Mouse (Mus musculus): ENCODE data around the gene Kbtbd6. TPM values are rescaled to one million over a fixed set of nuclear protein-coding genes. Genes with fewer than 3 reads are reported as not detected.
"Not testable (repeated sequence)": the region's sequence is repeated elsewhere in the genome, so short reads cannot be mapped to it uniquely, and the experiment has no call there.

Kbtbd6 gene
- polyA plus RNA-seq, 1 experiment from 2014 or later, result 2.3 TPM

DNA sequence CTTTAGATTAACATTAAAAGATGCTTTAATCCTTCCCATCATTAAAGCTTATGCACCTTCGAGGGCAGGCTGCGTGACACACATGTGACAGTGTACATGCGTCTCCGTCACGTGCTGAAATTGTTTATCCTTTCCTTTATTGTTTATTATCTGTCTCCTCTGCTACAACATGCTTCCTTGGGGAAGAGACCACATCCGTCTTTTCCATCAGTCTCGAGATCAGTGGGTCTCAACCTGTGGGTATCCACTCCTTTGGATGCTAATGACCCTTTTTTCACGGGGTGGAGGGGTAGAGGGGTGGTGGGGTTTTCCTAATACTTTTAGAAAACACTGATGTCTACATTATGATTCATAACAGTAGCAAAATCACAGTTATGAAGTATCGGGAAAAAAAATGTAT lies 7.0 kb upstream of the Kbtbd6 start:
- Histone ChIP-seq H3K27ac (peak overlapping the region; percentile 80), H3K9me3 (peaks cover 4% of the 10 kb centered on the region; the same call in 1 of the 2 replicates), H3K27me3 (no peaks in the 10 kb centered on the region), H3K9ac (replicated peaks) (no peak overlapping the region), H3K4me2 (replicated peaks) (peak overlapping the region; percentile 54), H3K36me3 (no peaks in the 10 kb centered on the region), H3K4me3 (replicated peaks) (peak overlapping the region; percentile 33), H3K4me1 (replicated peaks) (peaks cover 18% of the 10 kb centered on the region)
- WGBS, result 69% methylated on average over 9 of the region's 9 CpGs
- ATAC-seq, result peak; percentile 55

DNA sequence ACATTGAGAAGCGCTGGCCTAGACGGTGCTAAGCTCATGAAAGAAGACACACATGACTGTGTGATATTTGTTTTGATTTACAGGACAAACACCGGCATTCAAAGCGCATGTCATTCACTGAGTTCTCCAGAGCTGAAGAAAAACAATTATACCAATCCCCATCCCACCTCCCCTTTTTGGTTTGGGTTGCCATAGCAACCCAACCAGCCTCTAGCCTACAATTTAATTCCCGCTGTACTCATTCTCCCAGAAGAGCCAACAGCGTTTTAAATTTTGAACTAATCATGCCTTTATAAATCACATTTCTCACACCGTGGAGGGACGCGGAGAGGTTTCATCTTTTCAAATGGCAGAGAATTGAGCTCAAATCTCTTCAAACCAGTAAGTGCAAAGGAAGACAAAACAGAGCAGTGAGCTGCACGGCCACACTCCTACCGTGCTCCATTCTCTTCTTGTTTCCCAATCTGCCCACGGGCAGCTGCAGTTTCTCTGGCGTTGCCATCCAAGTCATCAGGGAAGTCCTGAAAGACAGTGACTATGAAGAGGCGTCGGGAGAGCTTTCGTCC lies 6.5 kb upstream of the Kbtbd6 start:
- Histone ChIP-seq H3K4me2 (replicated peaks) (peak overlapping the region; percentile 54), H3K9me3 (no peaks in the 10 kb centered on the region), H3K27ac (peak overlapping the region; percentile 80), H3K4me3 (replicated peaks) (peak overlapping the region; percentile 33), H3K27me3 (no peaks in the 10 kb centered on the region), H3K9ac (replicated peaks) (peak overlapping the region; percentile 51), H3K36me3 (no peaks in the 10 kb centered on the region), H3K4me1 (replicated peaks) (peaks cover 18% of the 10 kb centered on the region)
- ATAC-seq, result peak; percentile 88
- 10% methylated on average over 16 of the region's 16 CpGs for WGBS

DNA sequence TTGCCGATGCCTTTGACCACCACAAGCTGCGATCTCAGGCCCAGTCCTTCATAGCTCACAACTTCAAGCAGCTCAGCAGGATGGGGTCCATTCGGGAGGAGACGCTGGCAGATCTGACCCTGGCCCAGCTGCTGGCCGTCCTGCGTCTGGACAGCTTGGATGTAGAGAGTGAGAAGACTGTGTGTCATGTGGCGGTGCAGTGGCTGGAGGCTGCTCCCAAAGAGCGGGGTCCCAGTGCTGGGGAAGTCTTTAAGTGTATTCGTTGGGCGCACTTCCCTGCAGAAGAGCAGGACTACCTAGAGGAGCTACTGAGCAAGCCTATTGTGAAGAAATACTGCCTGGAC lies 928 bp downstream of the Kbtbd6 start:
- WGBS, result 91% methylated on average over 7 of the region's 10 CpGs
- not testable (repeated sequence) for H3K9ac ChIP-seq (replicated peaks); H3K4me2 ChIP-seq (replicated peaks)

DNA sequence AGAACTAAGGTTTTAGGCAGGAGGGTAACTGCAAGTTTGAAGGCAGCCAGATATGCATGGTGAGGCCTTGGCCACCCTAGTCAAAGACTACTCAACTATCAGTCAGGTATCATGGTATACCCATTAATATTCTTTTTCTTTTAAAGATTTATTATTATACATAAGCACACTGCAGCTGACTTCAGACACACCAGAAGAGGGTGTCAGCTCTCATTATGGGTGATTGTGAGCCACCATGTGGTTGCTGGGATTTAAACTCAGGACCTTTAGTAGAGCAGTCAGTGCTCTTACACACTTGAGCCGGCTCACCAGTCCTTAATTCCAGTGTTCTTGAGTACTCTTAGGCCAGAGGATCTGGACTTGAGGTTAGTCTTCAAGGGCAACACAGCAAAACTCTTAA lies 8.8 kb downstream of the Kbtbd6 start:
- 93% methylated on average over 1 of the region's 1 CpGs for WGBS
- ATAC-seq, result no peak
- peaks cover 41% of the 10 kb centered on the region for H3K36me3 ChIP-seq

More for the DNA sequence above, 928 bp downstream of the Kbtbd6 start:
- ATAC-seq, result peak; percentile 41; the same call in 1 of the 2 replicates
- not testable (repeated sequence) for H3K27ac ChIP-seq; H3K4me3 ChIP-seq (replicated peaks); H3K9me3 ChIP-seq; H3K36me3 ChIP-seq; H3K4me1 ChIP-seq (replicated peaks); H3K27me3 ChIP-seq

DNA sequence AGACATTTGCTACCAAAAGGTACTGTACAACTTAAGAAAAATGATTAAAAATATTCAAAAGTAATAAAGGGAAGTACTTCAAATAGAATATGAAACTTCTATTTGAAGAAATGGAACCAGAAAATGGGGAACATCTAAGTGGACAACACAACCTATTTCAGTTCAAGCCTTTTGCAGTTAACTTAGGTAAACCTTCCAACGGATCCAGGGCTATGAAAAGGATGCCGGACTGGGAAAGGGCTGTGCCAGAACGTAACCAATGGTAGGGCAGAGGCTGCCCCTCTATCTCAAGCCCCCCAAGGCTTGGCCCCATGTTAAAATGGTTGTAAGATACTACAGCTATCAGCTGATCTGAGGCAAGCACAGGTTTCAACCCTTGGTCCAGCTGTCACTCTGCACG lies 9.4 kb downstream of the Kbtbd6 start:
- Histone ChIP-seq H3K27me3 (no peaks in the 10 kb centered on the region), H3K36me3 (peaks cover 46% of the 10 kb centered on the region)

More for the DNA sequence above, 8.8 kb downstream of the Kbtbd6 start:
- Histone ChIP-seq H3K9me3 (no peaks in the 10 kb centered on the region), H3K27ac (no peak overlapping the region), H3K4me2 (replicated peaks) (no peak overlapping the region), H3K4me3 (replicated peaks) (no peak overlapping the region), H3K4me1 (replicated peaks) (no peaks in the 10 kb centered on the region), H3K27me3 (no peaks in the 10 kb centered on the region), H3K9ac (replicated peaks) (no peak overlapping the region)

DNA sequence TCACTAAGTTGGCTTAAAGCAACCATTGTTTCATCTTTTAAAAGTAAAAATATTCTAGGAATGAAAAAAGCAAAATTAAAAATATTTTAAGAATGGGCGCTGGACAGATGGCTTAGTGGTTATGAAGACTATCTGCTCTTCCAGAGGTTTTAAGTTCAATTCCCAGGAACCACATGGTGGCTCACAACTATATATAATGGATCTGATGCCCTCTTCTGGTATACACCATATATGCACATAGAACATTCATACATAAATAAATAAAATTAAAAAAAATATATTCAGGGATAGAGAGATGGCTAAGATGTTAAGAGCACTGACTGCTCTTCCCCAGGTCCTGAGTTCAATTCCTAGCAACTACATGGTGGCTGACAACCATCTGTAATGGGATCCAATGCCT lies 14.0 kb downstream of the Kbtbd6 start:
- 91% methylated on average over 1 of the region's 1 CpGs for WGBS
- Histone ChIP-seq H3K9ac (replicated peaks) (no peak overlapping the region), H3K4me2 (replicated peaks) (no peak overlapping the region), H3K27me3 (no peaks in the 10 kb centered on the region), H3K27ac (no peak overlapping the region), H3K9me3 (no peaks in the 10 kb centered on the region), H3K36me3 (peaks cover 75% of the 10 kb centered on the region), H3K4me1 (replicated peaks) (no peaks in the 10 kb centered on the region), H3K4me3 (replicated peaks) (no peak overlapping the region)
- no peak for ATAC-seq

More for the DNA sequence above, 9.4 kb downstream of the Kbtbd6 start:
- WGBS, result 91% methylated on average over 4 of the region's 4 CpGs
- Histone ChIP-seq H3K9me3 (no peaks in the 10 kb centered on the region), H3K4me3 (replicated peaks) (no peak overlapping the region), H3K4me1 (replicated peaks) (no peaks in the 10 kb centered on the region), H3K27ac (no peak overlapping the region), H3K4me2 (replicated peaks) (no peak overlapping the region), H3K9ac (replicated peaks) (no peak overlapping the region)
- ATAC-seq, result no peak

DNA sequence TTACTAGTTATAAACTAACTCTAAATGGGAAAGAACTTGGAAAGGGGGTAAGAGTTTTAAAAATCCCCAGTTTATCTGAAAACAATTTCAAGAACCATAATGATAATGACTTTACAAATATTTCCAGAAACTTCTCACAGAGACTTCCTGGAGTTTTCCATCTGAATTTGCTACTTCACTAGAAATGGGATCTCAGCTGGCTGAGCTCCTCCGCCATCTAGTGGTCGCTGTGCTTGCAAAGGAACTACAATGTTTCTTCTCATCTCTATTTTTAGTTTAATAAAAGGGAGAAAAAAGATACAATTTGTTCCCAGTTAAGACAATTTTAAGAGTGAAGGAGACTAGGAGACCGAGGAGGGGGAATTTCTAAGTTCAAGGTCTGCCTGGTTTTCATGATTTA lies 16.0 kb downstream of the Kbtbd6 start:
- H3K27ac ChIP-seq, result no peak overlapping the region
- WGBS, result 28% methylated on average over 3 of the region's 3 CpGs
- H3K9ac ChIP-seq (replicated peaks), result no peak overlapping the region
- H3K4me2 ChIP-seq (replicated peaks), result no peak overlapping the region
- H3K4me3 ChIP-seq (replicated peaks), result no peak overlapping the region
- ATAC-seq, result no peak
- H3K9me3 ChIP-seq, result no peaks in the 10 kb centered on the region
- no peaks in the 10 kb centered on the region for H3K4me1 ChIP-seq (replicated peaks)
- no peaks in the 10 kb centered on the region for H3K27me3 ChIP-seq
- peaks cover 79% of the 10 kb centered on the region for H3K36me3 ChIP-seq

DNA sequence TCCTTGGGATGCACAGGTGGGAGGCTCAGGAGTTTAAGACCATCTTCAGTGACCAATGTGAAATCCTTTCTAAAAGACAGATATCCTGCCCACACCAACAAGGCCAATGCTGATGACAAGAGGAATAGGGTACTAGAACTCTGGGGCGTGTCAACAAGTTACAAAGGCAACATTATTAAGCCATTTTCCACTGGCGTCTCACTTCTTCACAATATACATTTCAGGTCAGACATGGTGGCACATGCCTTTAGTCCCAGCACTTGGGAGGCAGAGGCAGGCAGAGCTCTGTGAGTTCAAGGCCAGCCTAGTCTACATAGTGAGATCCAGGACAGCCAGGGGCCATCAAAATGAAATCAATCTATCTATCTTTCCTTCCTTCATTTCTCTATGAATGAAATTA lies 21.7 kb downstream of the Kbtbd6 start:
- H3K4me2 ChIP-seq (replicated peaks), result no peak overlapping the region
- ATAC-seq, result no peak
- H3K27ac ChIP-seq, result no peak overlapping the region
- WGBS, result 87% methylated on average over 2 of the region's 2 CpGs
- H3K9ac ChIP-seq (replicated peaks), result no peak overlapping the region
- H3K4me3 ChIP-seq (replicated peaks), result no peak overlapping the region
- H3K4me1 ChIP-seq (replicated peaks), result peaks cover 4% of the 10 kb centered on the region; the same call in 1 of the 2 replicates
- H3K27me3 ChIP-seq, result no peaks in the 10 kb centered on the region
- no peaks in the 10 kb centered on the region for H3K9me3 ChIP-seq
- peaks cover 78% of the 10 kb centered on the region for H3K36me3 ChIP-seq

DNA sequence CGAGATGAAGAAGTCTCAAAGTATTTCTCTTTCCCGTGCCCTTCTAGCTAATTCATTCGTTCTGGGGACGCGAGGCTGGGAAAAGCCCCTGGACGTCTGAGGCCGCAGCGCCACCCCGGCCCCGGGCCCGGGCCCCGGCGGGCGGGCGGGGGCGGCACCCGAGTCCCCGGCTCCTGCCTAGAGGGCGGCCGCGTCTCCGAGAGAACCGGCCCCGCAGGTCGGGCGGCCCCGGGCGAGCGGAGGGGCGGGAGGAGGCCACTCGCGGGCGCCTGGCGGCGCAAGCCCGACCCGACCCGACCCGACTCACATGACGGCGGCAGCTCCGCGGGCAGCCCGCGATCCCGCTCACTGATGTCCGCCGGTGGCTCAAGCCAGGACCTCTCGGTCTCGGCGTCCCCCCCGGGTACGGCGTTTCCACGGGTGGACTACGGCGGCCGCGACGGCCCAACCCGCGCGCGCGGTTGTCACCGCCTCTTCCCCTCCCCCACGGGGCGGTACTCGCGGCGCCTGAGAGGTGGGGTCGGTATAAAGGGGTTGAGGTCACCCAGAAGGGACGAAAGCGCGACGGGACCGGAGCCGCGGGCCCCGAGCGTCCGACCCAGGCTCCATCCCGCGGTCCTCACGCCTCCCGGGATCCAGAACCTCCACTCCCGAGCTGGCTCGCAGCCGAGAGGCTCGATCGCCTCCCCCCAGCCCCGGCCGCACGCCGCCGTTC lies 29.1 kb downstream of the Kbtbd6 start, which contains the start of gene Elf1:
Elf1 (plus strand) TSS at position 571 of the 715 bp plus-strand sequence.
- peak; percentile 82 for ATAC-seq
- peaks cover 17% of the 10 kb centered on the region for H3K36me3 ChIP-seq

DNA sequence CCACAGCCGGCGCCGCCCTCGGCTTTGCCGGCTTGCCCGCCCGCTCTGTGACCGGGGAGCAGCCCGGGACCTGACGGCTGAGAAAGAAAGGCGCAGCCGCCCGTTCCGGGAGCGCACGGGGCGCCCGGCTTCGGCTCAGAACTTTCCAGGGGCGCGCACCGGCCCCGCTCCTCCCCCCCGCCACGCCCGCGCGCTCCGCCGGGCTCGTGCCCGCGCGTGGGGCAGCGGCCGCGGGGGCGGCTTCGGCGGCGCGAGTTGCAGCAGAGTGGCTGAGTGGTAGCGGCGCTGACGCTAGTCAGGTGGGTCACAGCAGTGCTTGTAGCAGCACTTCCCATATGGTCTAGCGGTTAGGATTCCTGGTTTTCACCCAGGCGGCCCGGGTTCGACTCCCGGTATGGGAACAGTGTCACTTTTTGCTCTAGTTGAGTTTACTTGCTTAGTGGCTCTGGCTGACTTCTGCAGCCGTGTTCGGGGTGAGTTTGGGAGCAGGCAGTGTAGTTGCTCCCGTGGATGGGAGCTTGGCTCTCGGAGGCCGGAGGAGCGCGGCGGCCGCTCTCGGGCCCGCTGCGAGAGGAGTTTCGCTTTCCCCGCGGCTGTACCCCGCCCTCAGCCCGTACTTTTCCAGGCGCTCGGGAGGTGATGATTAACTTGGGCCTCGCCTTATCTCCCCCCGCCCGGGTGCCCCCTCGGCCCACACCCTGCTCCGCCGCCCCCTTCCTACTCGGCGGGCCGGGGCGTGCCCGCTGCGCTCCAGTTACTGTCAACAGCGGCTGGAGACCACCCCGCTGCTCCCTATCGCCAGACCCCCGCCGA lies 29.9 kb downstream of the Kbtbd6 start, which contains the start of gene Wbp4:
Wbp4 (minus strand) TSS at position 182 of the 813 bp plus-strand sequence.
- Histone ChIP-seq H3K4me1 (replicated peaks) (peaks cover 38% of the 10 kb centered on the region), H3K9me3 (no peaks in the 10 kb centered on the region), H3K27ac (peak within 1 kb of the TSS; percentile 99), H3K36me3 (peaks cover 13% of the 10 kb centered on the region), H3K27me3 (peaks cover 8% of the 10 kb centered on the region; the same call in 1 of the 2 replicates), H3K4me3 (replicated peaks) (peak within 1 kb of the TSS; percentile 79), H3K4me2 (replicated peaks) (peak within 1 kb of the TSS; percentile 59), H3K9ac (replicated peaks) (peak within 1 kb of the TSS; percentile 86)
- WGBS, result under 1% methylated on average over 82 of the region's 86 CpGs
- ATAC-seq, result peak; percentile 94

More for the DNA sequence above, 29.1 kb downstream of the Kbtbd6 start, which contains the start of gene Elf1:
- Histone ChIP-seq H3K9ac (replicated peaks) (peak within 1 kb of the TSS; percentile 86), H3K4me2 (replicated peaks) (peak within 1 kb of the TSS; percentile 59), H3K4me1 (replicated peaks) (peaks cover 36% of the 10 kb centered on the region), H3K4me3 (replicated peaks) (peak within 1 kb of the TSS; percentile 79), H3K27ac (peak within 1 kb of the TSS; percentile 99), H3K27me3 (peaks cover 2% of the 10 kb centered on the region; the same call in 1 of the 2 replicates), H3K9me3 (no peaks in the 10 kb centered on the region)
- WGBS, result 1% methylated on average over 61 of the region's 96 CpGs

DNA sequence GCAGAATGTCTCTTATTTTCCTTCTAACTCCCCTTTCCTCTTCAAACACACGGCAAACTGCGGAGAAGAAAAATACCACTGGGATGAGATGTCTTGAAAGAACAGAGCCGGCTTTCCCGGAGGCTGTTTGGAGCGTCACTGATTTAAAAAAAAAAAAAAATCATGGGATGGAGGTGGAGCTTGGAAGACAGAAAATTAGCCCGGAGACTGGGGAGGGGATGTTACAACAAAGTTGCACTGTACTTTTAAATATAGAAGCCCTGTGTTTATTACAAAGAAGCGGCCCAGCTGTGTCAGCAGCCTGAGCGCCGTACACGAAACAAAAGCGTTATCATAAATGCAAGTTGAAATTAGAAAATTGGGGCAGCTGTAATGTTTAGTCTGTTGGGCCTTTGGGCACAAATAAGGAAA lies 30.6 kb downstream of the Kbtbd6 start:
- ATAC-seq, result no peak
- Histone ChIP-seq H3K4me2 (replicated peaks) (peak overlapping the region; percentile 59), H3K9ac (replicated peaks) (peak overlapping the region; percentile 80), H3K4me1 (replicated peaks) (peaks cover 45% of the 10 kb centered on the region), H3K36me3 (peaks cover 8% of the 10 kb centered on the region; the same call in 1 of the 2 replicates), H3K27me3 (peaks cover 12% of the 10 kb centered on the region; the same call in 1 of the 2 replicates), H3K9me3 (no peaks in the 10 kb centered on the region), H3K4me3 (replicated peaks) (peak overlapping the region; percentile 79), H3K27ac (peak overlapping the region; percentile 99)
- WGBS, result 0% methylated on average over 11 of the region's 11 CpGs

Measured in midbrain, embryonic 13.5 days (tissue).